14 mouse cellular contexts compared by ENCODE assay signal in genomic region chr2:165311577-165311976, GRCm38 (mm10). TPM values are rescaled to one million over a fixed set of nuclear protein-coding genes. Genes with fewer than 3 reads are reported as not detected.
DNase-seq lines count a peak whose midpoint lies in the region; ATAC-seq and TF ChIP-seq lines count a peak whose summit lies in the region.
"Had no signal": no experiment of that assay in that cellular context is flagged by ENCODE, and none has a peak within 500 bp of the region (broad histone marks: within the 10 kb centered on the region; RNA-seq: fewer than 3 reads in every experiment).

No protein-coding gene starts in this region.

- peaks cover 86% of the 10 kb centered on the region for H3K36me3 ChIP-seq in forebrain, postnatal 0 days (ENCODE audit: insufficient read depth)

- no peak overlapping the region for H3K9ac ChIP-seq in forebrain, postnatal 0 days
- H3K9ac ChIP-seq: limb, embryonic 15.5 days; midbrain, embryonic 12.5 days had no signal

- ATAC-seq in cerebellum, adult (ENCODE audit: insufficient number of reproducible peaks, low FRiP score, low TSS enrichment): peak; percentile 65
- peak; percentile 42 for ATAC-seq in forebrain, postnatal 0 days
- ATAC-seq in granulocyte monocyte progenitor cell, adult 5-6 weeks (replicated peaks; ENCODE audit: poor library complexity, severe bottlenecking): no peak

- intact Hi-C loops in left cerebral cortex, postnatal 4 days (cut with DNase I): no loop called here

- no peak overlapping the region for H3K4me3 ChIP-seq in forebrain, postnatal 0 days (ENCODE audit: low read depth, low read length)
- H3K4me3 ChIP-seq: limb, embryonic 15.5 days; midbrain, embryonic 12.5 days had no signal

- WGBS in forebrain, postnatal 0 days: 34% methylated on average over 12 of the region's 12 CpGs

- H3K27me3 ChIP-seq in forebrain, postnatal 0 days (ENCODE audit: insufficient read depth, low read length): no peaks in the 10 kb centered on the region
- H3K27me3 ChIP-seq: limb, embryonic 15.5 days had no signal

- H3K9me3 ChIP-seq in forebrain, postnatal 0 days (ENCODE audit: low read length): no peaks in the 10 kb centered on the region
- H3K9me3 ChIP-seq: limb, embryonic 15.5 days; midbrain, embryonic 12.5 days had no signal

- TF ChIP-seq CTCF in forebrain, postnatal 0 days (IDR thresholded peaks at IDR 0.05; ENCODE audit: low read depth): no peak

- H3K4me1 ChIP-seq in forebrain, postnatal 0 days (ENCODE audit: insufficient read depth): peaks cover 8% of the 10 kb centered on the region

- H3K4me2 ChIP-seq in forebrain, postnatal 0 days (ENCODE audit: low read depth): no peak overlapping the region
- H3K4me2 ChIP-seq: limb, embryonic 15.5 days; midbrain, embryonic 12.5 days had no signal

- H3K27ac ChIP-seq in forebrain, postnatal 0 days (ENCODE audit: low read depth, low read length): no peak overlapping the region
- H3K27ac ChIP-seq: limb, embryonic 15.5 days had no signal

- peak; percentile 98 for DNase-seq in left cerebral cortex, postnatal 4 days
- DNase-seq in left cerebral cortex, adult 8-10 months (ENCODE audit: low spot score in 2 of 2): no peak
- DNase-seq in cerebellum, adult 9-10 months: peak; percentile 100
- peak; percentile 66 for DNase-seq in forebrain, postnatal 0 days
- no peak for DNase-seq in embryo, embryonic 9.5 days (ENCODE audit: extremely low spot score)
- DNase-seq in spleen, adult 12 weeks (ENCODE audit: low spot score): no peak
- DNase-seq: heart, postnatal 14 days; kidney, adult 8-10 months; thymus, adult 18-20 months had no signal

RNA-seq across cellular contexts. Expression of gene Elmo2, which starts 14.7 kb away (rescaled TPM):
- total RNA-seq in left cerebral cortex, postnatal 4 days (2021): 10 to 100 TPM; 79.3 to 80.6 TPM
- total RNA-seq in left cerebral cortex, adult 8-10 months (2022): 100 to 1,000 TPM; 127 to 150 (median 134) TPM
- 78.8 and 80.9 TPM in 2 replicates for total RNA-seq in forebrain, postnatal 0 days (2014; rRNA removed)
- polyA plus RNA-seq in forebrain, postnatal 0 days (2015; fragmentation: Nextera tagmentation; extraction: Ambion mirVana): 68.6 and 84.5 TPM in 2 replicates
- total RNA-seq in granulocyte monocyte progenitor cell, adult 5-6 weeks (2014; fragmentation: Nextera tagmentation): 53.2 and 57.9 TPM in 2 replicates
- 28.5 and 38.8 TPM in 2 replicates for total RNA-seq in granulocyte monocyte progenitor cell, adult 5-6 weeks (2017)

RNA-seq across cellular contexts. Expression of gene Slc35c2, which starts 23.9 kb away (rescaled TPM):
- total RNA-seq in left cerebral cortex, postnatal 4 days (2021): 10 to 100 TPM; 36.4 to 37.1 TPM
- total RNA-seq in left cerebral cortex, adult 8-10 months (2022): 10 to 100 TPM; 57.0 to 58.1 (median 57.6) TPM
- total RNA-seq in forebrain, postnatal 0 days (2014; rRNA removed): 66.9 and 85.8 TPM in 2 replicates
- polyA plus RNA-seq in forebrain, postnatal 0 days (2015; fragmentation: Nextera tagmentation; extraction: Ambion mirVana): 62.7 and 65.8 TPM in 2 replicates
- 90.6 and 93.9 TPM in 2 replicates for total RNA-seq in granulocyte monocyte progenitor cell, adult 5-6 weeks (2014; fragmentation: Nextera tagmentation)
- 79.6 and 89.9 TPM in 2 replicates for total RNA-seq in granulocyte monocyte progenitor cell, adult 5-6 weeks (2017)

RNA-seq across cellular contexts. Expression of gene Zfp663, which starts 57.0 kb away (rescaled TPM):
- 1 to 10 TPM; 4.3 to 5.8 TPM for total RNA-seq in left cerebral cortex, postnatal 4 days (2021)
- total RNA-seq in left cerebral cortex, adult 8-10 months (2022): under 1 TPM in 1 of 4 experiments, not detected in 3; 0.11 TPM
- 3.2 and 14.4 TPM in 2 replicates for total RNA-seq in forebrain, postnatal 0 days (2014; rRNA removed)
- 2.1 and 3.3 TPM in 2 replicates for polyA plus RNA-seq in forebrain, postnatal 0 days (2015; fragmentation: Nextera tagmentation; extraction: Ambion mirVana)
- total RNA-seq in granulocyte monocyte progenitor cell, adult 5-6 weeks (2014; fragmentation: Nextera tagmentation): not detected in 2 replicates
- not detected in 2 replicates for total RNA-seq in granulocyte monocyte progenitor cell, adult 5-6 weeks (2017)
- total RNA-seq: heart, postnatal 14 days had no signal
- polyA plus RNA-seq: gonadal fat pad, adult 2 months had no signal

Comparison
In these comparisons a context has a peak if more than half of its experiments do, and no peak if none do; other contexts are left out.
1. DNase-seq: peak in left cerebral cortex, postnatal 4 days (single experiment), cerebellum, adult 9-10 months (single experiment) and forebrain, postnatal 0 days (single experiment); none in left cerebral cortex, adult 8-10 months (0 of 2), embryo, embryonic 9.5 days (single experiment) and spleen, adult 12 weeks (single experiment).